ENCODE assay signal across 15 mouse cellular contexts in the genomic region with DNA sequence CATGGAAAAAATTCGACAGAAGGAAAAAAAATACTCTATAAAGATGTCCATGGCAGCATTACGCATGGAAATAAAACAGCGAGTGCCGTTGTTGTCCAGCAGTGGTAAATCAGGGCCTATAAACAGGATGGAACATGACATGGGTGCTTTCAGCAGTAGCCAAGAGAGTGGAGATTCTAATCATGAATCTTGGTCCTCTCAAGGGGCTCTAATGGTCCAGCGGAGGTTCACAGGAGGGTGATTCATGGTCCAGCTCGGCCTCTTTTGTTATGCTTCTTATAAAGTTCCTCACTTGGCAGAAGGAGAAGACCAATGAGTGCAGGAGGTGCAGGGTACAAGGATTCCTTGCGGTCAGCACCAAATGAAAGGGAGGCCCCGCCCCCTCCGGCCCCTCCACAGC.
"Had no signal": no experiment of that assay in that cellular context is flagged by ENCODE, and none has a peak within 500 bp of the region (broad histone marks: within the 10 kb centered on the region; RNA-seq: fewer than 3 reads in every experiment).

No protein-coding gene starts in this region.

- H3K9me3 ChIP-seq: limb, embryonic 15.5 days; liver, embryonic 12.5 days; neural tube, embryonic 12.5 days had no signal

- H3K4me3 ChIP-seq: limb, embryonic 15.5 days; liver, embryonic 12.5 days; midbrain, embryonic 10.5 days; myocyte; neural tube, embryonic 12.5 days had no signal

- H3K4me2 ChIP-seq: limb, embryonic 15.5 days; liver, embryonic 12.5 days; lung, embryonic 14.5 days; neural tube, embryonic 12.5 days had no signal

- DNase-seq: layer of hippocampus, adult 9-11 months; layer of hippocampus, postnatal 36 days; lung, embryonic 14.5 days; lung, postnatal 10 days; lung, postnatal 4 days; midbrain, embryonic 14.5 days; right cerebral cortex, adult 18-20 months; right cerebral cortex, postnatal 25 days had no signal

- H3K9ac ChIP-seq: limb, embryonic 15.5 days; liver, embryonic 12.5 days; lung, embryonic 14.5 days; neural tube, embryonic 12.5 days had no signal

- H3K27ac ChIP-seq: limb, embryonic 15.5 days; liver, embryonic 12.5 days; midbrain, embryonic 10.5 days; neural tube, embryonic 12.5 days; stomach, postnatal 0 days had no signal

- H3K27me3 ChIP-seq: limb, embryonic 15.5 days; liver, embryonic 12.5 days; neural tube, embryonic 12.5 days had no signal

- ATAC-seq: intestine, embryonic 16.5 days; liver, embryonic 12.5 days had no signal

- H3K36me3 ChIP-seq: limb, embryonic 15.5 days; liver, embryonic 12.5 days; midbrain, embryonic 10.5 days; neural tube, embryonic 12.5 days had no signal
